Mouse (Mus musculus): Measurements from ENCODE around the gene Eef1akmt1. TPM values are rescaled to one million over a fixed set of nuclear protein-coding genes. Genes with fewer than 3 reads are reported as not detected.

Gene Eef1akmt1
- 83.1 and 88.2 TPM in 2 replicates for polyA plus RNA-seq (2015; fragmentation: Nextera tagmentation; extraction: Ambion mirVana)

DNA sequence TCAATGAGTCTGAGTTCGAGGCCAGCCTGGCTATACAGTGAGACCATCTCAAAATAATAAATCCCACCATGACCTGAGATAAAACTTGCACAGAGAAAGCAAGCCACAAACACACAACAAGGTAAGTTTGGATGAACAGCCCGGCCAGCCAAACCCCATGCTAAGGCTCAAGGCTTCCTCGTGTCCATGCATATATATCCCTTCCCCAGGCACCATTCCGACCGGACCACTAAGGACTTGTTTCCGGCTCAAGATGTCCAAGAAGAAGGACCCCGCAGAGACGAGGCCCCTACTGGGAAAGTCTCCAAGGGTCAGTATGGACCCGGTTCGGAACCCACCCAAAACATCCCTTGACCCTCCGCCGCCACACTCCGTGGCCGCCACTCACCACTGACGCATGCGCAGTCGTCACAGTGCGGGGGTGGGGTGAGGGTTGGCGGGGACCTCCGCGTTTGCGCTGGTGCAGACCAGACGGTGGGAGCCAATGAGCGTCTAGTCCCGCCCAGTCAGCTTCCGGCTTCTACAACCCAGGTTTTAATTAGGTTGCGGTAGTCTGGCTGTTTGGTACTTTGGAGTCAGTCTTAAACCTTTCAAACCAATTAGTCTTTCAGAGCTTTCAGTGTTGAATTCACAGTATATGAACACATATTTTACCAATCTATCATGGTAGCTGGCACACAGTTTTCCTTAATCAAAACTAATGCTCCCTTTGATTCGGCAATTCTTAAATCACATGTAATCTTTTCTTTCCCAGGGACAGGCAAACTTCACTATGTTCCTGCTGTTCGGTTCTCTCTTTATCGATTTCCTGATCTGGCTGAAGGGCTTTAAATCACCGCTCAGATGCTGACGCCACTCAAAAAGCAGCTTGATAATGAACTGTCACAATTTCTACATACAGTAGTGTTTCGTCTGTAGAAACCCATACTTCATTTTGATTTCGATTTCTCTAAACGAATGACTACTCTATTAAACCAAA lies at the start of gene Eef1akmt1:
Eef1akmt1 (minus strand) TSS at position 458 of the 979 bp plus-strand sequence.

DNA sequence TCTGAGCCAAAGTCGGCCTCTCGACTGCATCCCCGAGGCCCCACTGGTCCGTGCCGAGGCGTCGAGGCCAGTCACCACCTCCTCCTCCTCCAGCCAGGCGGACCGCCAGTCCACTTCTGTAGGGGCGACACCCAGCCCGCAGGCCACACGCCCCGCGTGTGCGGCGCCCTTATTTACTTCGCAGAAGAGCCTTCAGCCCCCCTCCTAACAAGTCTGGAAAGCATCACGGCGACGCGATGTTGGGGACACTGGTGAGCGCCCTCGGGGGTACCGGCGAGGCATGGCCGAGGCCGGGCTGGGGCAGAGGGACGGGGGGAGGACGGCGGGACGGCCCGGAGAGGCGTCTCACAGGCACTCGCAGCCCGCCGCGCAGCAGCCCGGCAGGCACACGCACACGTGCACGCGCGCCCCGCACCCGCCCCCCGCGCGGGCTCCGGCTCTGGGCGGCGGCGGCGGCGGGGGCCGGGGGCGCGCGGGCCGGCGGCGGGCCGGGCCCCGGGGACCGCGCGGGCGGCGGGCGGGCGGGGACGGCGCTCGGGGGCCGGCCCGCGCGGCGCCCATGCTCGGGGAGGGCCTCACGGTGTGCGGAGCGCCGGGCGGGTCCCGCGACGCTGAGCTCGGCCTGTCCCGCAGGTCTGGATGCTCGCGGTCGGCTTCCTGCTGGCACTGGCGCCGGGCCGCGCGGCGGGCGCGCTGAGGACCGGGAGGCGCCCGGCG lies 46.6 kb downstream of the Eef1akmt1 start, which contains the start of gene Il17d:
Il17d (plus strand) TSS at position 107 of the 717 bp plus-strand sequence.

Other genes starting within 250 kb of the Eef1akmt1 start
- gene Cryl1, start 173.1 kb downstream of the Eef1akmt1 start, polyA plus RNA-seq (2015; fragmentation: Nextera tagmentation; extraction: Ambion mirVana), result 24.9 and 33.8 TPM in 2 replicates
- 6.7 and 7.0 TPM in 2 replicates for gene Ift88, start 147.6 kb downstream of the Eef1akmt1 start, polyA plus RNA-seq (2015; fragmentation: Nextera tagmentation; extraction: Ambion mirVana)
- gene Il17d, start 46.8 kb downstream of the Eef1akmt1 start, polyA plus RNA-seq (2015; fragmentation: Nextera tagmentation; extraction: Ambion mirVana), result 5.9 and 7.2 TPM in 2 replicates
- 9.6 and 14.4 TPM in 2 replicates for gene Xpo4, start 93.8 kb upstream of the Eef1akmt1 start, polyA plus RNA-seq (2015; fragmentation: Nextera tagmentation; extraction: Ambion mirVana)
- gene Gm49361, start 174.5 kb upstream of the Eef1akmt1 start, polyA plus RNA-seq (2015; fragmentation: Nextera tagmentation; extraction: Ambion mirVana), result not detected in 2 replicates
- 15.8 and 17.8 TPM in 2 replicates for gene Lats2, start 186.8 kb upstream of the Eef1akmt1 start, polyA plus RNA-seq (2015; fragmentation: Nextera tagmentation; extraction: Ambion mirVana)
- 13.1 and 18.1 TPM in 2 replicates for gene Sap18, start 226.6 kb upstream of the Eef1akmt1 start, polyA plus RNA-seq (2015; fragmentation: Nextera tagmentation; extraction: Ambion mirVana)

Data from adrenal gland, postnatal 0 days (tissue).